Mouse (Mus musculus) gastrocnemius, postnatal 36 days (tissue): ENCODE measurements around the gene Sf1. TPM values are rescaled to one million over a fixed set of nuclear protein-coding genes. Genes with fewer than 3 reads are reported as not detected.

Source experiments
- DNase-seq, 2 experiments: peaks; one replicate each; pipeline ENCODE4 v3.0.0; 2022
- intact Hi-C: fragments of 180-260 bp; cut with DNase I; formaldehyde crosslinking; loops from one replicate; pipeline ENCODE4 v1.15.1; 2025
- total RNA-seq, 2 experiments: library from RNA; stranded (reverse); gene quantifications; 2 replicates each; pipeline ENCODE4 v1.2.3; 2021

Gene Sf1
- total RNA-seq, 2 experiments from 2014 or later, result 75.8 to 84.5 TPM

DNA sequence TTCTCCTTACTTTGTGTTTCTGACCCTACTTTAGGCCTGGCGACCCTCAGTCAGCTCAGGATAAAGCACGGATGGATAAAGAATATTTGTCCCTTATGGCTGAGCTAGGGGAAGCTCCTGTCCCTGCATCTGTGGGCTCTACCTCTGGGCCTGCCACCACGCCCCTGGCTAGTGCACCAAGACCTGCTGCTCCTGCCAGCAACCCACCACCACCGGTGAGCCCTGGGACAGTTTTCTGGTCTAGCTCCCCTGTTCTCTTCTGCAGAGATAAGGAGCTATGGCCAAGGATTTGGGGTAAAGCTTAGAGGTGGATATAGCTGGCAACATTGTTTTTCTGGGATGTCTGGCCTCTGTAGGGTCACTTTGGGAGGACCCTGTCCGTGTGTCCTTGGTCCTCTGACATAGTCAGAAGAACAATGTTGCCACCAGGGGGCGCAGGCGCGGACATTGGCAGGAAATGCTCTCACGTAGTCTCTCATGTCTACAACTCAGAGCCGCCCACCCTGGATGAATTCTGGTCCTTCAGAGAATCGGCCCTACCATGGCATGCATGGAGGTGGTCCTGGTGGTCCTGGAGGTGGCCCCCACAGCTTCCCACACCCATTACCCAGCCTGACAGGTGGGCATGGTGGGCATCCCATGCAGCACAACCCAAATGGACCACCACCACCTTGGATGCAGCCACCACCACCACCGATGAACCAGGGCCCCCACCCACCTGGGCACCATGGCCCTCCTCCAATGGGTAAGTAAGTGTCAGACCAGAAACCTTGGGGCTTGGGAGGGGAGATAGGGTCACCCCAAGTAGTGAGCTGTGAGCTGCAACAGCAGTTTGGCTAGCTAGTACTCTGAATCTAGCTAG, 10.3 kb downstream of the Sf1 start:
- intact Hi-C loops, result no loop called here
- DNase-seq, result peak; percentile 81 to 85

DNA sequence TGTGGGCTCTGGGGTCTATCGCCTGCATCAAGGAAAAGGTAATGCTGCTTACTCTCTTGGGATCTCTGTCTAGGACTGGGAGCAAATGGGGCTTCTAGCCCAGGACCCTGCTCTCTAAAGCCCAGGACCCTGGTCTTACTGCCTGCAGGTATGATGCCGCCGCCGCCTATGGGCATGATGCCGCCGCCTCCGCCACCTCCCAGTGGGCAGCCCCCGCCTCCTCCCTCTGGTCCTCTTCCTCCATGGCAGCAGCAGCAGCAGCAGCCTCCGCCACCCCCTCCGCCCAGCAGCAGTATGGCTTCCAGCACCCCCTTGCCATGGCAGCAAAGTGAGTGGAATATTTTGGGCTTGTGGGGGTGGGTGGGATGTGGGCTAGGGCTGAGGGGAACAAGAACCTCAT, 11.1 kb downstream of the Sf1 start:
- intact Hi-C loops, result no loop called here
- DNase-seq, result no peak

DNA sequence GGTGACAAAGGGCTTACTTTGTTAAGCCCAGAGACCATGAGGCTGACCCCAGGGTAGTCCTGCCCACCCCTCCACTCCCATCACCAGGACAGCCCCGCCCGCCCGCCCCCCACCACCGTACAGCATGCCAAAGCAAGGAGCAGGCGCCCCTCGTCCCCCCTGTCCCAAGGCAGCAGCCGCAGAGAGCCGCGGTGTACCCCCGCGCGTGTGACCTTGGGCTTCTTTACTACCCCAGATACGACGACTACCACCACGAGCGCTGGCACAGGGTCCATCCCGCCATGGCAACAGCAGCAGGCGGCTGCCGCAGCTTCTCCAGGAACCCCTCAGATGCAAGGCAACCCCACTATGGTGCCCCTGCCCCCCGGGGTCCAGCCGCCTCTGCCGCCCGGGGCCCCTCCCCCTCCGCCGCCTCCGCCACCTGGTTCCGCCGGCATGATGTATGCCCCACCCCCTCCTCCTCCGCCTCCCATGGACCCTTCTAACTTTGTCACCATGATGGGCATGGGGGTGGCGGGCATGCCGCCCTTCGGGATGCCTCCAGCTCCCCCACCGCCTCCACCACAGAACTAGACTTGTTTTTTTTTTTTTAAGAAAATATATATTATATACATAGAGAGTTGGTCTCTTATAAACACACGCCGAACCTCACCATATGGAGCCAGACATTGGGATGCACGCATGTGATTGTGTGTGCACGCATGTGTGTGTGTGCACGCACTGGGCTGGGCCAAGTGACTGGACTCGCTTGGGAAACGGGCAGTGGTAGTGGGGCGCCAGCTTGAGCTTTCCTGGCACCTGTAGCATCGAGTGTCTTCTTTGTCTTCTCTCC, 12.1 kb downstream of the Sf1 start:
- intact Hi-C loops, result no loop called here
- no peak for DNase-seq

DNA sequence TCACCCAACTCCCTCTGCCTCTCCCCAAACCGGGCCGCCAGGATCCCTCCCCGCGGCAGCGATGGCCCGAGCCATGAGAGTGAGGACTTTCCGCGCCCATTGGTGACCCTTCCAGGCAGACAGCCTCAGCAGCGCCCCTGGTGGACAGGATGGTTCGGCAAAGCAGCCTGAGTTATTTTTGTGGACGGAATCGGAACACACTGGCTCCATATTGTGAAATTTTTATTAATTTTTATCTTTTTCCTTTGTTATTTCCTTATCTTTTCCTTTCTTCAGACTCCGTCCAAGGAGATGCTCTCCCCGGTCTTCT, 12.7 kb downstream of the Sf1 start:
- DNase-seq, result peak; percentile 63 to 69

DNA sequence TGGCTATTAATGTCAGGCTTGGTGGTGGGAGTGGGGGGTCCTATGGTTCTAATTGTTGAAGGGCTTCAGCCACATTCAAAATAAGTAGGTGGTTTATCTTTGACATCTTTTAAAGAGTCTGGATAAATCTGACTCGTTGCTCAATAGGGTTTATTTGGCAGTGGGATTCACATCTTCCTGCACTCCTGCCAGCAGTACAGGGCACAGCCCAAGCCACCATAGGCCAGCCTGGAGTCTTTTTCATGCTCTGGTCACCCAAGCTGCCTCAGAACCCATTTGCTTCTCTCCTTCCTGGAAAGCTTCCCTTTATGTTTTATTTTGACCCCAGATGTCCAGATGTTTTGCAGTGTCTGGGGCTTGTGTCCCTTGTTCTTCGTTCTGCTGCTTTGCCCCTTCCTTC, 13.2 kb downstream of the Sf1 start:
- DNase-seq, result no peak
- intact Hi-C loops, result no loop called here

More for the DNA sequence above, 12.7 kb downstream of the Sf1 start:
- intact Hi-C loops, result no loop called here

DNA sequence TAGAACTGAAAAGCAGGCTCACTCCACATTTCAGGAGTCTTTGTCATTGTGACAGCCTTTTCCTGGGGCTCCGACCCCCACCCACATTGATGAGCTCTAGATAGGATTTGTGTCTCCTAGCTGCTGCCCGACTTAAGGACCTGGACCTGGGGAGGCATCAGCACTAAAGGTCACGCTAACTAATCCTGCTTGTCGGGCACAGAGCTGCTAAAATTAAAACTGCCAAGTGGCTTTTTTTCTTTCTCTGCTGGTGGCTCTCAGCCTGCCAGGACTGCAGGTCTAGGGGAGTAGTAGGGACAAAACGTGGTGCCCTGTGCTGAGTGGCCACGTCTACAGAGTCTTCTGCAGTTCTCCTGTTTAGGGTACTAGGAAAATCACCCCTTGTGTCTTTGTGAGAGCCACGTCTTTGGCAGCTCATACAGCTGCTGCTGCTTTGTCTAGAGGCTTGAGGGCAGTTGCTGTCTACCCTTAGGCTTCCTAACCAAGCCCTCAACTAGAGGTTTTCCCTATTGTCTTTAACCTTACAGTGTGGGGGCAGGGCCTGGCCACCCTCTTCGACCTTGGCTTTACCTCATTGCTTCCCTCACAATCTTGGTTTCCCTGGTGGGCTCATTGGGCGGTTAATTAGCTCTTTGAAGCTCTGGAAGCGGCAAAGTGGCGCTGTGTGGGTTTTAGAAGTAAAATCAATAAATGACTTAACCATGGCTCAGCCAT, 14.0 kb downstream of the Sf1 start:
- no peak for DNase-seq
- intact Hi-C loops, result no loop called here

DNA sequence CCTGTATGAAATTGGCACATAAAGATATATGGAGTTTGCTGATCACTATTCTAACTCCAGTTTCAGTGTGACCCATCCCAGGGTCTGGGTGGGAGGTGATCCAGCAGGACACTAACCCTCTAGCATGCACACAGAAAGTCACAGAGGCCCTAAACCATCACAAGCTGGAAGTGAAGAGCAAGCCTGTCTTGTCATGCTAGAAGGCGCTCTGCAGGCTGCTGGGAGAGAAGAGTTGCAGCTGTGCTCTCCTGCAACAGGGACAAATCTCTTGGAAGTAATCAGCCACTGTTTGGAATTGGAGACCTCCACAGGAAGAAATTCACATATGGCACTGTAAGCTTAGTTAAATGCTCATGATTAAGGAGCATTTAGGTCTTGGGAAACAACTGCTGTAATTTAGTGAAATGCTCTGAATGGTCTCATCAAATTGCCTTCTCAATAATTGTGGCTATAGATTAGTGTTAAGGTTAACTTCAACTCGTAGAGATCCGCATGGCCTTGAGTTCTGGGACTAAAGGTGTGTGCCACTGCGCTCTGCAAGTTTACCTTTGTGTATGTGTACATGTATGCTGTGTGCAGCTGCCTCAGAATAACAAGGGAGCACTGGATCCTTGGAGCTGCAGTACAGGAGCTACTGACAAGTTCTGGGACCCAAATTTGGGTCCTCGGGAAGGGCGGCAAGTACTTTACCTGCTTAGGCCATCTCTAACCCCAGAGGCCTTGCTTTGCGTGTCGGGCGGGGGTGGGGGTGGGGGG, 17.1 kb downstream of the Sf1 start:
- no peak for DNase-seq
- intact Hi-C loops, result no loop called here

DNA sequence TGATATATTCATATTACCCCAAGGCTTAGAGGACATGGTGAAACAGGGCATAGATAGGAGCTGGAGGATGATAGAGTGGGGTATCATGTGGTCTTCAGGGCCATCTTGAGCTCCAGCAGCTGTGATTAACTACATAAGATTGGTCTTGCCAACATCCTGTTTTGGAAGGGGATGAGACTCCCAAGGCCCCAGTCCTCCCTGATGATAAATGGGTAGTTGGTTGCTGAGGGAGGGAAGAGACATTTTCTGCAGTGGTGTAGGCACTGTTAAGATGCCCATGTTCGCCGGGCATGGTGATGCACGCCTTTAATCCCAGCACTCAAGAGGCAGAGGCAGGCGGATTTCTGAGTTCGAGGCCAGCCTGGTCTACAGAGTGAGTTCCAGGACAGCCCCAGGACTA, 17.7 kb downstream of the Sf1 start:
- no peak for DNase-seq
- intact Hi-C loops, result no loop called here

DNA sequence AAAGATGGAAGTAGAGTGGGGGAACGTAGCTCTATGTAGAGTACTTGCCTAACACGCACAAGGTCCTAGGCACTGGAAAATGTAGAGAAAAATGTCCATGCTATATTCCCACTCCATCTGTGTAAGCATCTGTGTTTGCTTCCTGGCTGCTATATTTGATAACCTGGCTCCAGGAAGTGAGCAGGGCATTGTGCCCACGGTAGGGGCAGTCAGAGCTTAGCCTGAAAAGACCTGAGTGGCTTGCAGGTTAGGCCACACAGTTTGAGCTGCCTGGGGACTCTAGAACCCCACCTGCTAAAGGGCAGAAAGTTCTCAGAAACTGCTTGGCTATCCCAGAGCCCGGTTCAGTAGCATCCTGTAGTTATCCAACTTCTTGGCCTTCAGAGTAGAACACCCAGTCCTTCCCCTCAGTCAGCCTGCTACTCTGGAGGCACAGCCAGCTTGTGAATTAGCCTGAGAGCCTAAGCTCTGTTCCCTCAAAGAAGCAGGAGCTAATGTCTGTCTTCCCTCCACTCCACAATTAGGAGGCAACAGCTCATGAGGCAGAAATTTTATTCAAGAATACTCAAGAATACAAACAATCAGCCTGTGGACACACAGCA, 18.9 kb downstream of the Sf1 start:
- peak in 1 of 2 experiments; percentile 32 for DNase-seq
- intact Hi-C loops, result no loop called here

DNA sequence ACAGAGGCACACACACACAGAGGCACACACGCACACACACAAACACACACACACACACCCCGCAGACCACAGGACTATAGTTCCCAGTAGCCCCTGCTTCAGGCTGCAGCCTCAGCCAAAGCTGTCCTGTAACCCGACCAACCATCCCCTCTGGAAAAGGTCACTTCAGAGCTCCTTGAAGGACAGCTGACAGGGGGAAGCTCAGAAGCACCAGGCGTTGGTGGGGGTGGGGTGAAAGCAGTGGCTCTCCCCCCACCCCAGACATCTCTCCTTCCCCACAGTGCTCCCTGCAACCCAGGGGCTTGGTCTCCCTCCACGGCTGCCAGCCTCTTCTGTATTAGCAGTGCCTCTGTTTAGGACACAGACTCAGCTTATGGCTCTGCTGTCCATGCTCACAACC, 20.0 kb downstream of the Sf1 start:
- DNase-seq, result peak; percentile 42 to 46
- intact Hi-C loops, result no loop called here

DNA sequence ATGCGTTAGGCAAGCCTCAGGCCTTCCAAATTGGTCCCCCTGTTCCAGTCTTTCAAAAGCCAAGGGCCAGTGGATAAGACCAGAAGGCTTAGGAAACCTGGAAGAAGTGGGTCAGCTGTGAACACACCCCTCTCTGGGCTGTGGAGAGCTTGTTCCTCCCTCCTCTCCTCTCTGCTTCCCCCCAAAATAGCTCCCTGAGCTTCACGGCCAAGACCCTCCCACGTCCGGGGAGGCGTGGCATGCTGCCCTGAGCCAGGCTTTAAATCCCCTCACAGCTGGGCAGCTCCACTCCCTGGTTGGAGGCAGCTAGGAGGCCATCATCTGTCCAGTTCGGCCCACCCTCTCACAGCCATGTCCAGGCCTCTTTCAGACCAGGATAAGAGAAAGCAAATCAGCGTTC, 20.6 kb downstream of the Sf1 start, which contains the start of gene Pygm:
Gene Pygm (plus strand): TSS at position 272 of the 400 bp plus-strand sequence.
- DNase-seq, result peak; percentile 86 to 89
- intact Hi-C loops, result no loop called here

DNA sequence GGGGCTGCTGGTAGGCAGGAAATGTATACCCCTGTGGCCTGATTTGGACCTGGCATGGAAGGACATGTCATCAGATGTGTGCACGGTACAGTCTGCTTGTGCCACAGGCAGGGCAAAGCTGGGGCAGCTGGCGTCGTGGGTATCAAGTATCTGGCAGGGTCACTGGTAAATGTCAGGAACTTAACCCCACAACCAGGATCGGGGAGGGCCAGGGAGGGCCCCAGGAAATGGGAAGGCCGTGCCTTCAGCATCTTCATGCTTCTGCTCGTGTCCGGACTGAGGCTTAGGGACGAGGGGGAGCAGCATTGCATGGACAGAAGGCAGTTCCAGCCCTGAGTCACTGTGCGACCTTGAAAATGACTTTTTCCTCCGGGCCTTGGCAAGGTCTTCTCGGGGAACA, 21.5 kb downstream of the Sf1 start:
- intact Hi-C loops, result no loop called here
- peak; percentile 56 to 68 for DNase-seq

DNA sequence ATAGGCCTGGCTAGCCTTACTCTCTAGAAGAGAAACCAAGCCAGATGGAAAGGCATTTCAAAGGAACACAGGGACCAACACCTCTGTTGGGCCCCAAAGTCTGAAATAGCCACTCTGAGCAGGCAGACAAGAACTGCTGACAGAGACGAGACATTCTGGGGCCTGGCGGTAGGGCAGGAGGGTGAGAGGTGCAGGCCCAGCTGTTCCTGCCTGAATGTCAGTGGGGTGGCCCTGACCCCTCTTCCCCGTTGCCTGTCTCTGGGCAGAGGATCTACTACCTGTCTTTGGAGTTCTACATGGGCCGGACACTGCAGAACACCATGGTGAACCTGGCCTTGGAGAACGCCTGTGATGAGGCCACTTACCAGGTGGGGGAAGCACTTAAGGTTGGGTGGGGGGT, 21.9 kb downstream of the Sf1 start:
- no peak for DNase-seq
- intact Hi-C loops, result no loop called here

DNA sequence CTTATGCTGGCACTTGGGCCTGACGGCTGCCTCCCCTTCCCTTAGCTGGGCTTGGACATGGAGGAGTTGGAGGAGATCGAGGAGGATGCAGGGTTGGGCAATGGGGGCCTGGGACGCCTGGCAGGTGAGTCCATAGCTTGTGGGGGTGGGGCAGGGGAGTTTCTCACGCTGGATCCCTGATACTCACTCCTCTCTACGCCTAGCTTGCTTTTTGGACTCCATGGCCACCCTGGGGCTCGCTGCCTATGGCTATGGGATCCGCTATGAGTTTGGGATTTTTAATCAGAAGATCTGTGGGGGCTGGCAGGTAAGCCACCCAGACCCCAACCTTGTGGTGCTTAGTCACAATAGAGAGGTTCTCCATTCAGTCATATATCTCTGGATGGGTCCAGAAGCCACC, 22.3 kb downstream of the Sf1 start:
- intact Hi-C loops, result no loop called here
- no peak for DNase-seq

DNA sequence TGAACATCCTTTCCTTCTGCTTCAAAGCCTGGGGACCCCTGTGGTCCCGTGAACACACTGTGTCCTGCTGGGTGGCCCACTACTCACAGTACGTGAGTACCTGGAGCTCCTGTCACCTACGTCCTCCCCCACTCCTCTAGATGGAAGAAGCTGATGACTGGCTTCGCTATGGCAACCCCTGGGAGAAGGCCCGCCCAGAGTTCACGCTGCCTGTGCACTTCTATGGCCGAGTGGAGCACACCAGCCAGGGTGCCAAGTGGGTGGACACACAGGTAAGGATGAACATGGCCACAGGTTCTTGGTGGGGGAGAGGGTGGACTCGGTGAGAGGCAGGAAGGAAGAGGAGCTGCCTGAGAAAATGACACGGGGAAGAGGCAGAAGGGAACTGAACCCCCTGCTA, 22.7 kb downstream of the Sf1 start:
- intact Hi-C loops, result no loop called here
- DNase-seq, result no peak

DNA sequence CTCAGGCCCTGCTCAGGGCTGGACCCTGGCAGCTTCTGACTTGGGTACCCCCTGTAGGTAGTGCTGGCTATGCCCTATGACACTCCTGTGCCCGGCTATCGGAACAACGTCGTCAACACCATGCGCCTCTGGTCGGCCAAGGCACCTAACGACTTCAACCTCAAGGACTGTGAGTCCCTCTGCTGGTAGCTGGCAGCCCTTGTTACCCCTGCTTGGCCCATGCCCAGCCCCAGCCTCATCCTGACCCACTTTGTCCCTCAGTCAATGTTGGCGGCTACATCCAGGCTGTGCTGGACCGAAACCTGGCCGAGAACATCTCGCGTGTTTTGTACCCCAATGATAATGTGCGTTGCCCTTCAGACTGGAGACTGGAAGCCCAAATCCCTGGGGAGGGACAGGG, 24.5 kb downstream of the Sf1 start:
- intact Hi-C loops, result no loop called here

DNA sequence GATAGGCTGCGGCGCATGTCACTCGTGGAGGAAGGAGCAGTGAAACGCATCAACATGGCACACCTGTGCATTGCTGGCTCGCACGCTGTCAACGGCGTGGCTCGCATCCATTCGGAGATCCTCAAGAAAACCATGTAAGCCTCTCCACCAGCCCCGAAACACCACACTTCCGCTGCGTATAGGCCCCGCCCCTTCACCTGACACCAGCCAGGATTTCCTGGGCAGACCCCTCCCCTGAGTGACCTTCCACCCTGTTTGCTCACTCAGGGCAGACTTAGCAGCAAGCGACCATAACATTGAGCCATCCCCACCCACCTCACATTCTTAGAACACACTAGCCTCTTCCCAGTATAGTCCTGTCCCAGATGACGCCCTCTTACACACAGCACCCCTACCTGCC, 26.3 kb downstream of the Sf1 start:
- DNase-seq, result no peak
- intact Hi-C loops, result no loop called here

More for the DNA sequence above, 24.5 kb downstream of the Sf1 start:
- DNase-seq, result no peak

DNA sequence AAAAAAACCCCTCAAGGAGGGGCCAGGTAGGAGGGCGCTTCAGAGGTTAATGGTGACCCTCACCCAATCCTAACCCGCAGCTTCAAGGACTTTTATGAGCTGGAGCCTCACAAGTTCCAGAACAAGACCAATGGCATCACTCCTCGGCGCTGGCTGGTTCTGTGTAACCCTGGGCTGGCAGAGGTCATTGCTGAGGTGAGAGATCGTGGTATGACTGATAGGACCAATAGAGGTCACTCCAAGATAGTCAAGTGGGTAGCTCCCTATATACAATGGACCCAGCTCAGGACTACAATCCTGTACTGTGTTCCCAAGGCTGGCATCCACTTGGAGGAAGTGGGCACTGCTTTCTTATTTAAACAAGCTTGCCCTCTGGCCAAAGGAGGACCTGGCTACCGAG, 26.8 kb downstream of the Sf1 start:
- no peak for DNase-seq
- intact Hi-C loops, result no loop called here

DNA sequence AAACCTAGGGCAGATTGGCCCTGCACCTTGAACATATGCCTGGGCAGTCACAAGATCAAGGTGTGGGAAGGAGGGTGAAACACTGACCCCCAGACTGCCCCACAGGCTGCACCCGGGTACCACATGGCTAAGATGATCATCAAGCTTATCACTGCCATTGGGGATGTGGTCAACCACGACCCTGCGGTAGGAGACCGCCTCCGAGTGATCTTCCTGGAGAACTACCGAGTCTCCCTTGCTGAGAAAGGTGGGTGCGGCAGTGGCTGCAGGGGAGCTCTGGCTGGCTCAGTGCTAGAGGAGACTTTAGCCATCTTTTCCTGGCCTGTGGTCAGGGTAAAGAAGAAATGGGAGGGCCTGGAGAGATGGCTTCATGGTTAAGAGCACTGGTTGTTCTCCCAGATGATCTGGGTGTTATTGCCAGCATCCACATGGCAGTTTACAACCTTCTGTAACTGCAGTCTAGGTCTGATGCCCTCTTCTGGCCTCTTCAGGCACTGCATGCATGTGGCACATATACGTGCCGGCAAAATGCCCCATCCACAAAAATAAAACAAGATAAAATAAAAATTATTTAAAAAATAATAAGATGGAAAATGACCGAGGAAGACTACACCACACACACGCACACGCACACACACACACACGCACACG, 29.4 kb downstream of the Sf1 start:
- intact Hi-C loops, result no loop called here
- DNase-seq, result no peak

DNA sequence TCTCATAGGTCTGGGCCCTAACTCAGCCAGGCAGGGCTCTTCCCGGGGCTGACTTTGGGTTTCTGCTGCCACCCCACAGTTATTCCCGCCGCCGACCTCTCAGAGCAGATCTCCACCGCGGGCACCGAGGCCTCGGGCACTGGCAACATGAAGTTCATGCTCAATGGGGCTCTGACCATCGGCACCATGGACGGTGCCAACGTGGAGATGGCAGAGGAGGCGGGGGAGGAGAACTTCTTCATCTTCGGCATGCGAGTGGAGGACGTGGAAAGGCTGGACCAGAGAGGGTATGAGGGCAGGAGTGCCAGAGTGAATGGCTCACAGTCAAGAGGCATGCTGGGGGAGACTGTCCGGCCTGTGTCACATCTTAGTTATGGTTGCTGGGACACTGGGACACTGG, 30.1 kb downstream of the Sf1 start:
- intact Hi-C loops, result no loop called here
- no peak for DNase-seq
